Mouse (Mus musculus) heart, postnatal 0 days (tissue): ENCODE measurements around the gene 4930442H23Rik. TPM values are rescaled to one million over a fixed set of nuclear protein-coding genes. Genes with fewer than 3 reads are reported as not detected.

Experiments
- ATAC-seq: fragments of 200-750 bp; cut with Nextera tagmentation; 2 replicates; pipeline ENCODE4 v1.8.0; 2017; ENCODE audit warnings: low read depth, moderate number of reproducible peaks, moderate library complexity; ENCODE audit not compliant: insufficient read depth
- DNase-seq: peaks from one replicate; pipeline ENCODE4 v3.0.0-alpha.2; 2016; ENCODE audit warnings: low spot score
- H3K27ac ChIP-seq: fragments of 300-500 bp; sonication (generic); 2 replicates; pipeline ENCODE4 v1.5.1; 2014; ENCODE audit warnings: low read depth, mild to moderate bottlenecking
- H3K27me3 ChIP-seq: fragments of 300-500 bp; sonication (generic); 2 replicates; pipeline ENCODE4 v1.6.1; 2014; ENCODE audit warnings: low read length, mixed read lengths; ENCODE audit not compliant: control insufficient read depth, insufficient read depth
- H3K36me3 ChIP-seq: fragments of 300-500 bp; sonication (generic); replicated peaks from 2 replicates; pipeline ENCODE4 v1.6.1; 2014; ENCODE audit warnings: low read length, mixed read lengths; ENCODE audit not compliant: control insufficient read depth, insufficient read depth
- H3K4me1 ChIP-seq: fragments of 300-500 bp; sonication (generic); 2 replicates; pipeline ENCODE4 v1.6.1; 2014; ENCODE audit warnings: antibody characterized with exemption; ENCODE audit not compliant: control insufficient read depth, insufficient read depth
- H3K4me2 ChIP-seq: fragments of 300-500 bp; sonication (generic); 2 replicates; pipeline ENCODE4 v1.6.1; 2014; ENCODE audit warnings: low read depth, mild to moderate bottlenecking, low read length, moderate library complexity
- H3K4me3 ChIP-seq: fragments of 300-500 bp; sonication (generic); 2 replicates; pipeline ENCODE4 v1.5.1; 2014; ENCODE audit warnings: low read depth, low read length
- H3K9ac ChIP-seq: fragments of 300-500 bp; sonication (generic); replicated peaks from 2 replicates; pipeline ENCODE4 v1.6.1; 2014; ENCODE audit warnings: low read depth, low read length, mixed read lengths
- H3K9me3 ChIP-seq: fragments of 300-500 bp; sonication (generic); replicated peaks from 2 replicates; pipeline ENCODE4 v1.6.1; 2016; ENCODE audit warnings: low read length; ENCODE audit not compliant: control insufficient read depth
- CTCF ChIP-seq: IDR thresholded peaks from 2 replicates; pipeline ENCODE4 v1.5.1; 2016; ENCODE audit warnings: antibody characterized with exemption, control low read depth, low read depth
- EP300 ChIP-seq: IDR thresholded peaks from 2 replicates; pipeline ENCODE4 v1.6.1; 2016; ENCODE audit warnings: antibody characterized with exemption, low read depth
- WGBS: fragments of 180-500 bp; shearing (Covaris S2); extraction: QIAGEN DNeasy Blood & Tissue Kit; methylation state at CpG from one replicate; pipeline ENCODE4 v1.1.7; 2014; 5-methylcytosine and 5-hydroxymethylcytosine counted together
- polyA plus RNA-seq: library from polyadenylated mRNA; unstranded; fragments of >200 nt; fragmentation: Nextera tagmentation; extraction: Ambion mirVana; gene quantifications from 2 replicates; pipeline ENCODE4 v1.2.1, GENCODE M21; 2015
- total RNA-seq: library from RNA; depleted of rRNA; stranded (reverse); fragments of >200 nt; gene quantifications from 2 replicates; pipeline ENCODE4 v1.2.3, GENCODE M21; 2014; ENCODE audit warnings: low replicate concordance

4930442H23Rik gene
- total and polyA plus RNA-seq, 2 experiments from 2014 or later: 0.12 TPM; not detected in 1

- ATAC-seq (peak; percentile 93), DNase-seq (peak; percentile 98)
- H3K4me2 ChIP-seq: peak within 1 kb of the TSS; percentile 91
- no peaks in the 10 kb centered on the region for H3K9me3 ChIP-seq
- TF ChIP-seq CTCF (no peak), EP300 (0 out of 2 replicates have a peak, but pooled peaks have one; percentile 42)
- H3K4me1 ChIP-seq: peaks cover 15% of the 10 kb centered on the region
- H3K9ac ChIP-seq: peak within 1 kb of the TSS; percentile 95
- H3K4me3 ChIP-seq: peak within 1 kb of the TSS; percentile 98
- no peaks in the 10 kb centered on the region for H3K27me3 ChIP-seq
- under 1% methylated on average over 54 of the region's 64 CpGs for WGBS
- peak within 1 kb of the TSS; percentile 87 for H3K27ac ChIP-seq
- H3K36me3 ChIP-seq: peaks cover 6% of the 10 kb centered on the region; the same call in 1 of the 2 replicates
Observed at GRCm38 (mm10) chr10:81167200-81168086, 16.2 kb downstream of the 4930442H23Rik start, which contains the start of gene Pias4. Gene Pias4 (minus strand): TSS chr10:81167923.

DNA sequence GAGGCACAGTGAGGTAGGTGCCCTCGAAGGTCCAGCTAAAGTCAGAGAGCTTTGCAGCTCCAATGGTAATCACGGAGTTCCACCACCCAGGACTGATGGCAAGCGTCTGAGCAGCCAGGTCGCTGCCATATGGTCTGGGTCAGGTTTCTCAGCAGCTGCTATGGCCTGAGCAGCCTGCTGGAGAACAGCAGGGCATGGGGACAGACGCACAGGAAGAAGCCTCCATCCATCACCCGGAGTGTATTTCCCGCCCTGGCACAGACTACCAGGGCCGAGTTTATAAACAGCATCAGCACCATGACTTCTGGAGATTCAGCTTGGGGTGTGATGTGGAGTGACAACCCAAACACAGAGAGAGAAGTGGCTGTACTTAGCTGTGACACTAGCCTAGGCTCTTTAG lies 18.5 kb downstream of the 4930442H23Rik start:
- Histone ChIP-seq H3K9me3 (no peaks in the 10 kb centered on the region), H3K9ac (no peak overlapping the region), H3K27me3 (no peaks in the 10 kb centered on the region), H3K4me3 (no peak overlapping the region), H3K4me2 (no peak overlapping the region), H3K27ac (no peak overlapping the region), H3K4me1 (peaks cover 18% of the 10 kb centered on the region), H3K36me3 (peaks cover 22% of the 10 kb centered on the region; the same call in 1 of the 2 replicates)
- WGBS: 78% methylated on average over 8 of the region's 8 CpGs
- no peak for ATAC-seq
- no peak for DNase-seq
- TF ChIP-seq CTCF: no peak
- no peak for TF ChIP-seq EP300

DNA sequence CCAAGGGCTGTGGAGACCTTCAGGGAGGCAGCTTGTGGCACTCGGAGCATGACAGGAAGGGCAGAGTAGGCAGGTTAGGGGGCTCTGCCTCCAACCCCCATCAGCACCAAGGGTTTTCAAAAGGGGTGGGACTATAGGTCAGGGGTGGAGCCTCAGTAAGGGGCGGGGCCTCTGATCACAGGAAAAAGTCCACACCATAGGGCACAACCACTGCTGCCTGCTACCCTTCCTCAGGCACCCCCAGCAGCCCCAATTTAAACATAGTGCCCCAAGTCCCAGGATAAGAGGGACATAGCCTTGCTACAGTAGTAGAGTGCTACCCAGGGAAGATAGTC lies 21.4 kb downstream of the 4930442H23Rik start:
- Histone ChIP-seq H3K4me2 (no peak overlapping the region), H3K9ac (no peak overlapping the region), H3K4me3 (no peak overlapping the region), H3K27me3 (no peaks in the 10 kb centered on the region), H3K9me3 (no peaks in the 10 kb centered on the region), H3K4me1 (peaks cover 11% of the 10 kb centered on the region; the same call in 1 of the 2 replicates), H3K27ac (no peak overlapping the region), H3K36me3 (peaks cover 44% of the 10 kb centered on the region)
- DNase-seq: no peak
- ATAC-seq: no peak
- TF ChIP-seq CTCF (no peak), EP300 (no peak)
- 72% methylated on average over 2 of the region's 2 CpGs for WGBS

DNA sequence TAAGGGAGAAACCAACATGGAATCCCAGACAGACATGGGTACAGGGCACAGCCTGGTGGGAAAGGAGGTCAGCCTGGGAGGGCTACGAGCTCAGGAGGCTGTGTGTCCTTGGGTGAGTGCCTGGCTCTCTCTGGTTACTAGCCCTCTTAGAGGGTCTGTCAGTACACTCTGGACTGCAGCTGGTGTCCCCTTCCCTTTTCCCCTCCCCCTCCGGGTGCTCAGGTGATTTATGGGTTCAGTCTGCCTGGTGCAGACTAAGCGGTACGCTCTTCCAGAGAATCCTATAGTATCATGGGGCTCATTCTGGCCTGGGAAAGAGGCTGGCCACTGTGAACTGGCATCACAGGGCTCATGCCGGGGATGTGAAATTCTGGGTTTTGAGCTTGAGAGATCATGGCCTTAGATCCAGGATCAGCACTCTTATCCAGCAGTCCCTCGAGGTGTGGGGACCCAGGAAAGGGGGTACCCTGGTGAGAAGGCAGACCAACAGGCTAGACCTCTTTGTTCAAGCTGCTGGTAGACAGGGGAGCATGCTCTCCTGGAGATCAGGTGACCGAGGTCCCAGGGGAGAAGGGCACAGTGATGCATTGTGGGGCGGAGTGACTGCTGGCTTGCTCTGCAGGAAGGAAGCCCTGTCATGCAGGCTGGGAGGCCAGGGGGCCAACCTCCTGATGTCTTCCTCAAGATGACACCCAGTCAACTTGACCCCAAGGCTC lies 21.9 kb downstream of the 4930442H23Rik start:
- DNase-seq (no peak), ATAC-seq (no peak; the same call in 1 of the 2 replicates)
- TF ChIP-seq EP300 (no peak), CTCF (no peak)
- H3K9me3 ChIP-seq: no peaks in the 10 kb centered on the region
- H3K4me2 ChIP-seq: no peak overlapping the region
- no peaks in the 10 kb centered on the region for H3K27me3 ChIP-seq
- peaks cover 49% of the 10 kb centered on the region for H3K36me3 ChIP-seq
- no peak overlapping the region for H3K27ac ChIP-seq
- no peak overlapping the region for H3K4me3 ChIP-seq
- peaks cover 8% of the 10 kb centered on the region; the same call in 1 of the 2 replicates for H3K4me1 ChIP-seq
- no peak overlapping the region for H3K9ac ChIP-seq
- WGBS: 90% methylated on average over 8 of the region's 8 CpGs

DNA sequence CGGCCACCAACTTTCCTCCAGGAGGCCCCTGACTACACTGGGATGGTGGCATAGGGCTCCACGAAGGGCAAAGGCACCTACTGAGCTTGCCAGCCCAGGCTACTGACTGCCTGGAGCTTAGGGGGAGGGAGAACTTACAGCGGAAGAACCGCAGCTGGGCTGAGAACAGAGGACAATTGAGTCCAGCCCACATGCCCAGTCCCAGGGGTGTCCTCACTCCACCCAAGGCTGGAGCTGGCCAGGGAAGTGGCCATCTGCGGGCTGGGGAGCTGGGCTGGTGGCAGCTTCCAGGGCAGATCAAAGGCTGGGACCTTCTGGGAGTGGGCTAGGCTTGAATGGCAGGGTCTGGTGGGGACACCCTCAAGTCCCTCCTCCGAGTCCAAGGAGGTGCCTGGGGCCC lies 28.9 kb downstream of the 4930442H23Rik start:
- ATAC-seq (no peak), DNase-seq (no peak)
- no peak overlapping the region for H3K4me2 ChIP-seq
- H3K36me3 ChIP-seq: peaks cover 69% of the 10 kb centered on the region
- no peak overlapping the region for H3K4me3 ChIP-seq
- 68% methylated on average over 6 of the region's 6 CpGs for WGBS
- no peak overlapping the region for H3K9ac ChIP-seq
- H3K27me3 ChIP-seq: no peaks in the 10 kb centered on the region
- no peak for TF ChIP-seq CTCF
- no peak for TF ChIP-seq EP300
- 0 out of 2 replicates have a peak, but pooled peaks cover 5% of the 10 kb centered on the region for H3K4me1 ChIP-seq
- H3K27ac ChIP-seq: no peak overlapping the region
- H3K9me3 ChIP-seq: no peaks in the 10 kb centered on the region
